Mouse (Mus musculus) myocyte (in vitro differentiated cells): ENCODE measurements around the gene Slc39a13. TPM values are rescaled to one million over a fixed set of nuclear protein-coding genes. Genes with fewer than 3 reads are reported as not detected.

Experiments used
- H3K27me3 ChIP-seq: one replicate; pipeline ENCODE4 v1.6.1; 2011; ENCODE audit not compliant: control insufficient read depth, insufficient read depth, insufficient read length
- H3K36me3 ChIP-seq: one replicate; pipeline ENCODE4 v1.6.1; 2011; ENCODE audit not compliant: control insufficient read depth, insufficient read depth
- H3K4me2 ChIP-seq: one replicate; pipeline ENCODE4 v1.6.1; 2011; ENCODE audit warnings: low read depth, control low read depth
- H3K4me3 ChIP-seq: one replicate; pipeline ENCODE4 v1.5.1; 2011; ENCODE audit warnings: mild to moderate bottlenecking, control low read depth, moderate library complexity
- H3K79me2 ChIP-seq: one replicate; pipeline ENCODE4 v1.6.1; 2011; ENCODE audit not compliant: control insufficient read depth, insufficient read depth
- H3ac ChIP-seq: one replicate; pipeline ENCODE4 v1.6.1; 2011; ENCODE audit not compliant: control insufficient read depth, insufficient read length
- CEBPB ChIP-seq: IDR thresholded peaks from 2 replicates; pipeline ENCODE4 v1.6.1; 2011; ENCODE audit warnings: mild to moderate bottlenecking, moderate library complexity; ENCODE audit not compliant: poor library complexity, insufficient read depth, severe bottlenecking
- E2F4 ChIP-seq: IDR thresholded peaks from one replicate; pipeline ENCODE4 v1.6.1; 2011; ENCODE audit warnings: mild to moderate bottlenecking, control low read depth, moderate library complexity; ENCODE audit not compliant: insufficient read depth
- MAX ChIP-seq: IDR thresholded peaks from one replicate; pipeline ENCODE4 v1.6.1; 2011; ENCODE audit warnings: low read depth, mild to moderate bottlenecking, control low read depth
- MYOD1 ChIP-seq, 3 experiments: IDR thresholded peaks; one replicate each; pipeline ENCODE4 v1.6.1; 2011; ENCODE audit warnings: control low read depth in 2 of 3, low read depth in 2 of 3, mild to moderate bottlenecking in 2 of 3, moderate library complexity in 1 of 3; ENCODE audit not compliant: insufficient read length in 2 of 3, control insufficient read depth in 1 of 3
- MYOG ChIP-seq, 3 experiments: IDR thresholded peaks; one replicate each; pipeline ENCODE4 v1.6.1; 2011; ENCODE audit warnings: control low read depth in 2 of 3, low read depth in 2 of 3, mild to moderate bottlenecking in 2 of 3; ENCODE audit not compliant: insufficient read length in 2 of 3, control insufficient read depth in 1 of 3, insufficient read depth in 1 of 3
- POLR2A ChIP-seq: IDR thresholded peaks from one replicate; pipeline ENCODE4 v1.6.1; 2011; ENCODE audit warnings: low read depth, mild to moderate bottlenecking, control low read depth, moderate library complexity; ENCODE audit not compliant: insufficient read length
- POLR2AphosphoS2 ChIP-seq: IDR thresholded peaks from one replicate; pipeline ENCODE4 v1.6.1; 2011; ENCODE audit warnings: low read depth, control low read depth; ENCODE audit not compliant: insufficient read length
- REST ChIP-seq: IDR thresholded peaks from one replicate; pipeline ENCODE4 v1.6.1; 2011; ENCODE audit warnings: mild to moderate bottlenecking, control low read depth, moderate library complexity; ENCODE audit not compliant: insufficient read depth, insufficient read length
- SRF ChIP-seq: IDR thresholded peaks from one replicate; pipeline ENCODE4 v1.6.1; 2011; ENCODE audit warnings: low read depth; ENCODE audit not compliant: control insufficient read depth, insufficient read length
- TCF12 ChIP-seq: IDR thresholded peaks from one replicate; pipeline ENCODE4 v1.6.1; 2011; ENCODE audit warnings: mild to moderate bottlenecking, control low read depth; ENCODE audit not compliant: poor library complexity, insufficient read depth, severe bottlenecking
- TCF3 ChIP-seq: IDR thresholded peaks from one replicate; pipeline ENCODE4 v1.6.1; 2011; ENCODE audit warnings: low read depth, control low read depth; ENCODE audit not compliant: insufficient read length
- USF1 ChIP-seq: IDR thresholded peaks from one replicate; pipeline ENCODE4 v1.6.1; 2011; ENCODE audit warnings: low read depth, mild to moderate bottlenecking, control low read depth, moderate library complexity
- polyA plus RNA-seq: library from polyadenylated mRNA; unstranded; fragments of >200 nt; fragmentation: generic; extraction: Trizol; gene quantifications from one replicate; pipeline ENCODE4 v1.2.1, GENCODE M21; 2012; ENCODE audit warnings: missing spikeins

Gene Slc39a13
- polyA plus RNA-seq, 1 experiment = 41.1 TPM

GRCm38 (mm10) chr2:91068162-91068871 is 1.9 kb downstream of the Slc39a13 start:
- peaks cover 4% of the 10 kb centered on the region for H3K36me3 ChIP-seq

GRCm38 (mm10) chr2:91066455-91066854 is 3.8 kb downstream of the Slc39a13 start:
- H3ac ChIP-seq = no peak overlapping the region
- no peak overlapping the region for H3K4me2 ChIP-seq
- no peak overlapping the region for H3K4me3 ChIP-seq
- H3K27me3 ChIP-seq = no peaks in the 10 kb centered on the region
- H3K36me3 ChIP-seq = peaks cover 4% of the 10 kb centered on the region
- no peaks in the 10 kb centered on the region for H3K79me2 ChIP-seq
- no peak for TF ChIP-seq MYOD1 (IDR thresholded peaks at IDR 0.05; ENCODE audit: control insufficient read depth in 1 of 3, insufficient read length in 2 of 3, low read depth in 2 of 3)
- peak; percentile 77 for TF ChIP-seq POLR2AphosphoS2
- peak; percentile 29 for TF ChIP-seq POLR2A

More at GRCm38 (mm10) chr2:91068162-91068871, 1.9 kb downstream of the Slc39a13 start:
- Histone ChIP-seq H3K4me3 (peak overlapping the region; percentile 35), H3K4me2 (peak overlapping the region; percentile 80), H3K27me3 (no peaks in the 10 kb centered on the region), H3K79me2 (no peaks in the 10 kb centered on the region), H3ac (peak overlapping the region; percentile 4)
- TF ChIP-seq TCF12 (no peak), POLR2AphosphoS2 (peak; percentile 59), REST (no peak), SRF (no peak), POLR2A (peak; percentile 17), MAX (no peak), E2F4 (no peak)

GRCm38 (mm10) chr2:91065544-91065943 is 4.7 kb downstream of the Slc39a13 start:
- TF ChIP-seq USF1 (no peak), POLR2AphosphoS2 (peak; percentile 76), MYOD1 (IDR thresholded peaks at IDR 0.05; ENCODE audit: control insufficient read depth in 1 of 3, insufficient read length in 2 of 3, low read depth in 2 of 3) (no peak), POLR2A (no peak), TCF12 (no peak), TCF3 (no peak), MAX (no peak), MYOG (IDR thresholded peaks at IDR 0.05; ENCODE audit: control insufficient read depth in 1 of 3, insufficient read depth in 1 of 3, insufficient read length in 2 of 3, low read depth in 2 of 3) (no peak)
- no peak overlapping the region for H3K4me2 ChIP-seq
- peaks cover 4% of the 10 kb centered on the region for H3K36me3 ChIP-seq

DNA sequence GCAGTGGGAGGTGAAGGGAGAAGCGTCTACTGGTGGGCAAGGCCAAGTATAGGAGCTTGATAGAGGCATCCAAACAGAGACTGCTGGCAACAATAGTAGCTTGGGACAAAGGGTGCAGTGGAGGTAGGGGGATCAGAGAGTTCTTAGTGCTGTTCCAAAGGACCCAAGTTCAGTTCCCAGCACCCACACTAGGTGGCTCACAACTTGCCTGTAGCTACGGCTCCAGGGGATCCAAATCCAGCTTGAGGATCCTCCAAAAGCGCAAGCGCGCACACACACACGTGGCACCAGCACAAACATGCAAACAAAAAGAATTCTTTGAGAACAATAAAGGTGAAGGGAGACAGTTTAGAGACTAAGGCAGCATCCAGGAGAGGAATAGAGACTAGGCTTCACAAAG is 6.0 kb downstream of the Slc39a13 start:
- Histone ChIP-seq H3K4me3 (no peak overlapping the region), H3K4me2 (no peak overlapping the region), H3K36me3 (peaks cover 13% of the 10 kb centered on the region), H3K79me2 (no peaks in the 10 kb centered on the region), H3ac (no peak overlapping the region), H3K27me3 (no peaks in the 10 kb centered on the region)
- TF ChIP-seq TCF3 = no peak
- no peak for TF ChIP-seq SRF
- no peak for TF ChIP-seq TCF12
- no peak for TF ChIP-seq MYOG (IDR thresholded peaks at IDR 0.05; ENCODE audit: control insufficient read depth in 1 of 3, insufficient read depth in 1 of 3, insufficient read length in 2 of 3, low read depth in 2 of 3)
- TF ChIP-seq POLR2A = no peak
- no peak for TF ChIP-seq CEBPB

More at GRCm38 (mm10) chr2:91065544-91065943, 4.7 kb downstream of the Slc39a13 start:
- Histone ChIP-seq H3K79me2 (no peaks in the 10 kb centered on the region), H3K27me3 (no peaks in the 10 kb centered on the region), H3ac (no peak overlapping the region), H3K4me3 (no peak overlapping the region)

DNA sequence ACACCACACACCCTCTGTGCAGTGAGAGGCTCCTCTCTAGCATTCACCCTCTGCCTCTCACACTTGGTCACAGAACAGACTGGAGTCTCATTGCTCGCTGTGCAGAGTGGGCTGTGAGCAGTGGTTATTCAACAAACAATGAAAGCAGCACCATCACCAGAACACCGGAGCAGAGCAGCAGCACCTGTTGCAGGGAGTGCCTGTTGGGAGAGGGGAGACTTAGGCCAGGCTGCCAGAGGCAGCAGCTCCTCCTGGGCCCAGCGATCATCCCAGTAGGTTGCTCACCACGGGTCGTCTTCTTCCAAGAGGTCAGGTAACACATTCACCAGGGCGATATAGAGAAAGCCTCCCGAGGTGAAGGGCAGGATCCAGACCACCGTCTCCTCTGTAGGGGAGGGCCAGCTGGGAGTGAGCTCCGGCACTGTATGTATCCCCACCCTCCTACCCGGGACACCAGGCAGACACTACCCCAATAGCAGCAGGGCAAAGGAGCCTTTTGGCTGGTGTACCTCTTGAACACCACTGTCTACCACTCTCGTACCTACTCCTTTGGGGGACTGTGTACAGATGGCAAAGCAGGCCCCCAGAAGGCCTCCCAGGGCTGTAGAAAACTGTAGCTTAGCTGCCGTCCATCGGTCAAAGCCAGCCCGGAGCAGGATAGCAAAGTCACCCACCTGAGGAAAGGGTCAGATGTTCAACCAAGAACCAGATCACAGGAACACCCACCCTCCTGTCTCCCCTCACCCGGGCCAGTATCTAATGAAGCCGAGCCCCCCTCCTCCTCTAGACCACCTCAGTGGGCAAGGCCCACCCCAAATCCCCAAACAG is 7.2 kb downstream of the Slc39a13 start:
- Histone ChIP-seq H3K79me2 (no peaks in the 10 kb centered on the region), H3ac (peak overlapping the region; percentile 3), H3K27me3 (no peaks in the 10 kb centered on the region), H3K4me2 (peak overlapping the region; percentile 76), H3K36me3 (peaks cover 16% of the 10 kb centered on the region), H3K4me3 (peak overlapping the region; percentile 18)
- TF ChIP-seq POLR2A = no peak
- TF ChIP-seq POLR2AphosphoS2 = peak; percentile 32
- peak; percentile 10 to 87 (median 77) for TF ChIP-seq MYOD1 (IDR thresholded peaks at IDR 0.05; ENCODE audit: control insufficient read depth in 1 of 3, insufficient read length in 2 of 3, low read depth in 2 of 3)
- peak in 2 of 3 experiments; percentile 53 to 81 for TF ChIP-seq MYOG (IDR thresholded peaks at IDR 0.05; ENCODE audit: control insufficient read depth in 1 of 3, insufficient read depth in 1 of 3, insufficient read length in 2 of 3, low read depth in 2 of 3)
- no peak for TF ChIP-seq TCF3
